Mouse (Mus musculus) inflammation-experienced regulatory T-cells (primary cell): ENCODE measurements around the gene Chrm1. TPM values are rescaled to one million over a fixed set of nuclear protein-coding genes. Genes with fewer than 3 reads are reported as not detected.

ENCODE experiments used
- polyA plus RNA-seq, 2 experiments: library from polyadenylated mRNA; unstranded; fragments of 100-300 nt; shearing (Covaris generic); gene quantifications; one replicate each; pipeline ENCODE4 v1.2.1; 2017

Chrm1 gene
- under 1 TPM; 0.07 to 0.15 TPM for polyA plus RNA-seq

GRCm38 (mm10) chr19:8663360-8663839 is at the start of gene Chrm1:
Gene Chrm1, plus strand, starts transcription at chr19:8663789.

GRCm38 (mm10) chr19:8617904-8618303 is 45.7 kb upstream of the Chrm1 start, which contains the start of gene Slc22a6:
Gene Slc22a6, plus strand, starts transcription at chr19:8618039.

GRCm38 (mm10) chr19:8722907-8723573 is 59.5 kb downstream of the Chrm1 start, which contains the start of gene Slc3a2:
Gene Slc3a2, minus strand, starts transcription at chr19:8723369.

Other genes starting within 250 kb of the Chrm1 start
- gene Slc22a8, start 72.5 kb upstream of the Chrm1 start, polyA plus RNA-seq, result 1 to 10 TPM in 1 of 2 experiments, under 1 TPM in 1; 0.12 to 1.8 TPM
- under 1 TPM; 0.06 to 0.58 TPM for gene Slc22a6, start 45.8 kb upstream of the Chrm1 start, polyA plus RNA-seq
- 100 to 1,000 TPM; 155 to 158 TPM for gene Slc3a2, start 59.6 kb downstream of the Chrm1 start, polyA plus RNA-seq
- gene Wdr74, start 72.0 kb downstream of the Chrm1 start, polyA plus RNA-seq, result 10 to 100 TPM; 67.5 to 85.9 TPM
- gene 1700092M07Rik, start 76.9 kb downstream of the Chrm1 start, polyA plus RNA-seq, result under 1 TPM in 1 of 2 experiments, not detected in 1; 0.60 TPM
- 100 to 1,000 TPM; 143 to 155 TPM for gene Stx5a, start 77.6 kb downstream of the Chrm1 start, polyA plus RNA-seq
- gene Nxf1, start 93.3 kb downstream of the Chrm1 start, polyA plus RNA-seq, result 100 to 1,000 TPM; 255 to 317 TPM
- 10 to 100 TPM; 88.2 to 88.6 TPM for gene Tmem223, start 107.2 kb downstream of the Chrm1 start, polyA plus RNA-seq
- gene Tmem179b, start 110.7 kb downstream of the Chrm1 start, polyA plus RNA-seq, result 100 to 1,000 TPM; 159 to 171 TPM
- gene Taf6l, start 122.6 kb downstream of the Chrm1 start, polyA plus RNA-seq, result 10 to 100 TPM; 13.3 to 16.6 TPM
- gene Polr2g, start 134.8 kb downstream of the Chrm1 start, polyA plus RNA-seq, result 100 to 1,000 TPM; 140 to 144 TPM
- 1 to 10 TPM; 2.7 to 4.7 TPM for gene Zbtb3, start 138.8 kb downstream of the Chrm1 start, polyA plus RNA-seq
- gene Ttc9c, start 155.5 kb downstream of the Chrm1 start, polyA plus RNA-seq, result 10 to 100 TPM; 41.8 to 55.6 TPM
- gene Hnrnpul2, start 156.2 kb downstream of the Chrm1 start, polyA plus RNA-seq, result 10 to 100 TPM in 1 of 2 experiments, 1 to 10 TPM in 1; 8.6 to 15.5 TPM
- not detected for gene AC129217.1, start 166.0 kb downstream of the Chrm1 start, polyA plus RNA-seq
- gene Bscl2, start 173.7 kb downstream of the Chrm1 start, polyA plus RNA-seq, result 10 to 100 TPM; 87.2 to 89.9 TPM
- under 1 TPM; 0.29 to 0.80 TPM for gene Gng3, start 175.4 kb downstream of the Chrm1 start, polyA plus RNA-seq
- gene Lrrn4cl, start 187.0 kb downstream of the Chrm1 start, polyA plus RNA-seq, result 1 to 10 TPM in 1 of 2 experiments, not detected in 1; 1.2 TPM
- gene Ubxn1, start 207.7 kb downstream of the Chrm1 start, polyA plus RNA-seq, result 100 to 1,000 TPM; 145 to 156 TPM
- 10 to 100 TPM; 71.1 to 77.2 TPM for gene Uqcc3, start 217.1 kb downstream of the Chrm1 start, polyA plus RNA-seq
- gene Lbhd1, start 219.9 kb downstream of the Chrm1 start, polyA plus RNA-seq, result 100 to 1,000 TPM in 1 of 2 experiments, 10 to 100 TPM in 1; 99.3 to 105 TPM
- gene Gm49403, start 220.1 kb downstream of the Chrm1 start, polyA plus RNA-seq, result not detected
- 10 to 100 TPM; 39.7 to 55.4 TPM for gene 1810009A15Rik, start 225.1 kb downstream of the Chrm1 start, polyA plus RNA-seq
- not detected for gene Gm49416, start 225.1 kb downstream of the Chrm1 start, polyA plus RNA-seq
- gene Ints5, start 229.2 kb downstream of the Chrm1 start, polyA plus RNA-seq, result 10 to 100 TPM; 35.8 to 44.9 TPM
- gene Ganab, start 234.3 kb downstream of the Chrm1 start, polyA plus RNA-seq, result 100 to 1,000 TPM; 108 to 118 TPM